Mouse (Mus musculus): ENCODE data around the gene Hrct1. TPM values are rescaled to one million over a fixed set of nuclear protein-coding genes. Genes with fewer than 3 reads are reported as not detected.
A peak's percentile ranks its signal among the peaks of the same experiment; 100 is the strongest.

Gene Hrct1
- polyA plus RNA-seq, 1 experiment from 2014 or later, result 0.50 TPM

GRCm38 (mm10) chr4:43741526-43741925 lies 14.5 kb downstream of the Hrct1 start:
- ATAC-seq, result no peak
- in situ Hi-C loops (cut with MboI; ENCODE audit: low pct_unique_long_range_greater_than_20kb), result no loop called here
- DNase-seq (ENCODE audit: low read depth, low spot score), result no peak
- CTCF ChIA-PET, result no interaction called here
- TF ChIP-seq CTCF (IDR thresholded peaks at IDR 0.05), result no peak
- H3K27me3 ChIP-seq, result no peaks in the 10 kb centered on the region
- POLR2A ChIA-PET, result no interaction called here

- CTCF ChIA-PET, result interaction anchor here (1.4 to 1.5 kb wide), 2 partner anchors 13 to 16 kb away, joined by 3 read pairs; partner anchors contain the start of gene Spaar
- H3K27me3 ChIP-seq, result no peaks in the 10 kb centered on the region
- DNase-seq (ENCODE audit: low read depth, low spot score) (no peak), ATAC-seq (no peak)
- POLR2A ChIA-PET, result interaction anchor here (0.6 kb wide), 1 partner anchor 293 kb away, joined by 3 read pairs; no protein-coding TSS in a partner anchor
- no peak for TF ChIP-seq CTCF (IDR thresholded peaks at IDR 0.05)
- in situ Hi-C loops (cut with MboI; ENCODE audit: low pct_unique_long_range_greater_than_20kb), result no loop called here
Measured at GRCm38 (mm10) chr4:43742637-43743036, 15.6 kb downstream of the Hrct1 start.

GRCm38 (mm10) chr4:43743099-43743498 lies 16.1 kb downstream of the Hrct1 start:
- no peak for ATAC-seq
- in situ Hi-C loops (cut with MboI; ENCODE audit: low pct_unique_long_range_greater_than_20kb), result no loop called here
- H3K27me3 ChIP-seq, result no peaks in the 10 kb centered on the region
- TF ChIP-seq CTCF (IDR thresholded peaks at IDR 0.05), result no peak
- POLR2A ChIA-PET, result interaction anchor here (0.6 kb wide), 1 partner anchor 292 kb away, joined by 3 read pairs; no protein-coding TSS in a partner anchor
- CTCF ChIA-PET, result interaction anchor here (1.4 to 1.6 kb wide), 3 partner anchors 14 to 113 kb away, joined by 3 to 6 read pairs (median 3); partner anchors contain the start of gene Spaar
- DNase-seq (ENCODE audit: low read depth, low spot score), result no peak

GRCm38 (mm10) chr4:43745187-43745586 lies 18.2 kb downstream of the Hrct1 start:
- peak; percentile 51 for ATAC-seq
- in situ Hi-C loops (cut with MboI; ENCODE audit: low pct_unique_long_range_greater_than_20kb), result loop anchor here (5.0 kb wide), 1 partner anchor 122 kb away; no protein-coding TSS in a partner anchor
- ChIA-PET POLR2A (no interaction called here), CTCF (interaction anchor here (0.5 to 2.9 kb wide), 7 partner anchors 11 to 130 kb away, joined by 3 to 9 read pairs (median 5); partner anchors contain the start of gene Reck)
- DNase-seq (ENCODE audit: low read depth, low spot score), result no peak
- peak; percentile 43 for TF ChIP-seq CTCF (IDR thresholded peaks at IDR 0.05)
- no peaks in the 10 kb centered on the region for H3K27me3 ChIP-seq

GRCm38 (mm10) chr4:43757213-43757612 lies 30.2 kb downstream of the Hrct1 start:
- DNase-seq (ENCODE audit: low read depth, low spot score), result no peak
- no peak for TF ChIP-seq CTCF (IDR thresholded peaks at IDR 0.05)
- no peaks in the 10 kb centered on the region for H3K27me3 ChIP-seq
- in situ Hi-C loops (cut with MboI; ENCODE audit: low pct_unique_long_range_greater_than_20kb), result no loop called here
- ChIA-PET POLR2A (interaction anchor here (0.7 kb wide), 1 partner anchor 10 kb away, joined by 7 read pairs; no protein-coding TSS in a partner anchor), CTCF (interaction anchor here (0.9 to 1.1 kb wide), 2 partner anchors 11 to 12 kb away, joined by 3 to 5 read pairs; no protein-coding TSS in a partner anchor)
- no peak for ATAC-seq

GRCm38 (mm10) chr4:43759571-43760418 lies 32.8 kb downstream of the Hrct1 start:
- H3K27me3 ChIP-seq, result no peaks in the 10 kb centered on the region
- ATAC-seq, result no peak
- no peak for TF ChIP-seq CTCF (IDR thresholded peaks at IDR 0.05)
- no peak for DNase-seq (ENCODE audit: low read depth, low spot score)
- ChIA-PET POLR2A (no interaction called here), CTCF (interaction anchor here (2.1 to 2.6 kb wide), 2 partner anchors 10 to 14 kb away, joined by 9 to 10 read pairs; no protein-coding TSS in a partner anchor)
- in situ Hi-C loops (cut with MboI; ENCODE audit: low pct_unique_long_range_greater_than_20kb), result no loop called here

- POLR2A ChIA-PET, result no interaction called here
- ATAC-seq (no peak), DNase-seq (ENCODE audit: low read depth, low spot score) (no peak)
- in situ Hi-C loops (cut with MboI; ENCODE audit: low pct_unique_long_range_greater_than_20kb), result no loop called here
- no peaks in the 10 kb centered on the region for H3K27me3 ChIP-seq
- CTCF ChIA-PET, result interaction anchor here (2.1 to 2.6 kb wide), 2 partner anchors 10 to 15 kb away, joined by 9 to 10 read pairs; no protein-coding TSS in a partner anchor
- TF ChIP-seq CTCF (IDR thresholded peaks at IDR 0.05), result no peak
Measured at GRCm38 (mm10) chr4:43760460-43760859, 33.5 kb downstream of the Hrct1 start.

- peak; percentile 29 for TF ChIP-seq CTCF (IDR thresholded peaks at IDR 0.05)
- no peaks in the 10 kb centered on the region for H3K27me3 ChIP-seq
- in situ Hi-C loops (cut with MboI; ENCODE audit: low pct_unique_long_range_greater_than_20kb), result no loop called here
- DNase-seq (ENCODE audit: low read depth, low spot score), result no peak
- CTCF ChIA-PET, result interaction anchor here (2.1 kb wide), 1 partner anchor 16 kb away, joined by 9 read pairs; no protein-coding TSS in a partner anchor
- POLR2A ChIA-PET, result no interaction called here
- ATAC-seq, result no peak
Measured at GRCm38 (mm10) chr4:43761336-43761735, 34.3 kb downstream of the Hrct1 start.

- CTCF ChIA-PET, result interaction anchor here (0.9 to 2.4 kb wide), 10 partner anchors 9 to 109 kb away, joined by 3 to 19 read pairs (median 4); partner anchors contain the start of gene Hrct1
- POLR2A ChIA-PET, result no interaction called here
- ATAC-seq (peak; percentile 54), DNase-seq (ENCODE audit: low read depth, low spot score) (no peak)
- H3K27me3 ChIP-seq, result no peaks in the 10 kb centered on the region
- TF ChIP-seq CTCF (IDR thresholded peaks at IDR 0.05), result peak; percentile 65
- in situ Hi-C loops (cut with MboI; ENCODE audit: low pct_unique_long_range_greater_than_20kb), result no loop called here
Measured at GRCm38 (mm10) chr4:43763410-43763809, 36.4 kb downstream of the Hrct1 start.

GRCm38 (mm10) chr4:43768341-43768740 lies 41.4 kb downstream of the Hrct1 start:
- H3K27me3 ChIP-seq, result peaks cover 15% of the 10 kb centered on the region
- in situ Hi-C loops (cut with MboI; ENCODE audit: low pct_unique_long_range_greater_than_20kb), result no loop called here
- TF ChIP-seq CTCF (IDR thresholded peaks at IDR 0.05), result no peak

More at GRCm38 (mm10) chr4:43768341-43768740, 41.4 kb downstream of the Hrct1 start:
- ChIA-PET CTCF (interaction anchor here (1.0 kb wide), 1 partner anchor 11 kb away, joined by 3 read pairs; no protein-coding TSS in a partner anchor), POLR2A (no interaction called here)
- ATAC-seq (no peak), DNase-seq (ENCODE audit: low read depth, low spot score) (no peak)

Data from Patski (cell line).